Mouse (Mus musculus): ENCODE measurements around the gene Mlph.

Gene Mlph

DNA sequence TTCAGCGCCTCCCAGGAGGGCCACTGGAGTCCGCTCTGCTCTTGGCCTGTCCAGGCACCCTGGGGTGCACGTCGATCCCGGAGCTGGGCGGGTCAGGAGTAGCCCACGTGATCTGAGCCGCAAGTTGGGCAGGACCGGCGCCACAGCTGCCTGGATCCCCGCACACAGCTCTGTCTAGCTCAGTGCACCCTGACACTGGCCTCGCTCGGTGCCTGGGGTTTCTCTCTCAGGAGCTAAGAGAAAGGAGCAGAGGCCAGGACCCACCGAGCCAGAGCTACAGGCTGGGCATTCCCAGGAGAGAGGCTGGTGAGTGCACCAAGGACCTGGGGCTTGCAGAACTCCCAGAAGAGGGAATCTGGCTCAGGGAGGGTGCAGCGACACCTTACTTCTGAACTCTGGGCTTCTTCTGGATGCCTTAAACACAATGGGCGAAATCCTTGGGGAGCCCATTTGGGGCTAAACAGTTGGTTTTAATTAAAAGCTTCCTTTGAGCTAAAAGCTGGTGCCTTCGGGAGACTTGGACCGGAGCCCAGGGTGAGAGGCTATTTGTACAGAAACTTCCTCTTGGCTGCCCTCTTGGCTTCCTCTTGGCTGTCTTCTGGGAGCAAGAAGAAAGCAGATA lies at the start of gene Mlph:
Gene Mlph, plus strand, starts transcription at position 138 of the 622 bp plus-strand sequence.
- DNase-seq (ENCODE audit: low read depth, low spot score), result peak; percentile 39

DNA sequence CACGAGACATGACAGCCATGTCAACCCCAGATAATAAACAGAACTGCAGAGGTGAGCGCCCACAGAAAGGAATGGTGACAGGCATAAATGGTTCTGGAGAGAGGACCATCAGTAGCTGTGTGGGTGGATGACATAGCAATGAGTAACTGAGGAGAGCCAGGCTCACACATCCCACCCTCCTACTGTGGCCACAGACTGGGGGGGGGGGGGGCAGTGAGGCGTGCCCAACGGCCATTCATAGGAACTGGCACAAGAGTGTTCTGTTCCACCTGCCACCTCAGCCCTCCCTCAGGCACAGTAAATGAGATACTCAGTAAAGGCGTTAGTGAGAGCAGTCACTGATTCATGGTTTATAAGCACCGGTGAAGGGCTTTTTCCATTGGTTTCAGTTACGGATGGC lies 48.2 kb upstream of the Mlph start:
- no peak for DNase-seq (ENCODE audit: low read depth, low spot score)

DNA sequence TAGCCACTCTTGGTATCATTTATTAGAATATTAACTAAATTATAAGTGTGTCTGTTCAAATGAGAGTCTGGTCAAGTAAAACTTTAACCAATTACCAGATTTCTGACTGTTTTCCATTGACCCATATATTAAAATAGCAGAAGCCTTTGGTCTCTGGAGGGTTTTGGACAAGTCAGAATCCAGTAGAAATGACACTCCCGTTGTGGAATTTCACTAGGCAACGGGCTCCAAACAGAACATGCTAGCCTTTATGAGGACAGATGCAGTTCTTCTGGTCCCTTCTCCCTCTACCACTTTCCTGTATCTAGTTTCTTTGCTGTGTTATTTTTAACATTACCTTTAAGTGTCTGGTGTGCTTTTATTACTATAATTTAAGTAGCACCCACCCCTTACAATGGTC lies 44.3 kb upstream of the Mlph start:
- no peak for DNase-seq (ENCODE audit: low read depth, low spot score)

DNA sequence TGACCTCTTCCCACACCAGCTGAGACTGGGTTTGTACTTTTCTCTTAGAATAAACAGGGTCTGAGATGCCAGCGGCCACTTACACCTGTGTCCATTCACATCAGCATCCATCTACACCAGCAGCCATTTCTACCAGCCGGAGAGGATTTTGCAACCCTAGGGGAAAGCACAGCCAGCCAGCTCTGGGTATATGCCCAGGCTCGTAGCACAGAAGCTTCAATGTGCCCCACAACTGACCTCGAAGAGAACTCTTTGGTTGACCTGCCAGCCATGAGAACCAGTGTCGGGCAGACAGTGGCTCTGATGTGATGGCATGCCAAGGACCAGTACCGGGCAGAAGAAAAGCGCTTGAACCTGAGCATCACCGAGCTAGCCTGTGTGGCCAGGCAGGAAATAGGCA lies 39.5 kb upstream of the Mlph start:
- no peak for DNase-seq (ENCODE audit: low read depth, low spot score)

DNA sequence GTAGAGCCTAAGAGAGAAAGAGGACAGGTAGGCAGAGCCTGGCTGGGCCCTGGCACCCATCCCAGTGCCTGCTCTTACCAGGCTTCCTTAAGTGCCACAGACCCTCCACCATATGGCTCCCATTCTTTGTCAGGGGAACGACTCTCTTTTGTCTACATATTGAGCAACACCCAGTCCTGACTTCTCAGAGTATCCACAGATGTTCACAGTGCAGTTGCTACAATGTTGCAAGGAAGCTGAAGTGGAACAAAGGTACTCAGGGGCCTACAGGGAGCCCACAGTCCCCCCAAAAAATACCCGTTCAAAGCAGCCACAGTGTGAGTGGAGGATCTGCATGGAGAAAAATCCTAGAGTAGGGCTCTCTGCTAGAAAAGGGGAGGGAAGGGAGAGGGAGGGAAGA lies 38.9 kb upstream of the Mlph start:
- no peak for DNase-seq (ENCODE audit: low read depth, low spot score)

DNA sequence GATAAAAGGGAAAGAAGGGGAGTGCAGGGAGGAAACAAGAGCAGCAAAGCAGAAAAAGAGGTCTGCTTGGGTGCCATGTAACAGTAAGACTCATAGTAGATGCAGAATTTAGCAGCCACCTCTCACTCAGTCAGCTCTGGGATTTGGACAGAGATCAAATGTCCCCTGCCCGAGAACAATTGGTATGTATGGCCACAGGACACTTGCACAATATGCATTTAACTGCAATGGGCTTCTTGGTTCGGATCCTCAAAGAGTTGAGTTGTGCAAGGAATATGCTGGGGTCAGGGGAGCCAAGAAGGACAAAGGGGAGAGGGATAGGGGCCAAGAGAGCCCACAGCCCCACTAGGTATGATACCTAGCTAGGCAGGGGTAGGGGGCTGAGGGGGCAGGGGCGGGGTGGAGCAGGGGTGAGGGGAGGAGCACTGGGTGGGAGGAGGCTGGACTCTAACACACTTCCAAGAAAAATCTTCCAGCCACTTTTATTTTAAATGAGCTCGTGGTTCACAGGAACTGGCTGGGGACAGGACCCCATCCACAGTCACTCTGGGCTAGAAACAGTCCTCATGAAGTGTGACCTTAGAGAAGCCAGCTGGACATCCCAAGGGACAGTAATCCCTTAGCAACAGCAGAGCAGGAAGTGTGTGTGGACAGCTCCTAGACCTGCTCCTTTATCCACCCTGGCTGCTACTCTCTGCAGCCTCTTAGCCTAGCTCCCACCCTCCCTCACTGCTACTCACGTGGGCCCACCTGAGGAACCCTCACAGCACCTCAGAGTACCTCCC lies 38.2 kb upstream of the Mlph start:
- no peak for DNase-seq (ENCODE audit: low read depth, low spot score)

DNA sequence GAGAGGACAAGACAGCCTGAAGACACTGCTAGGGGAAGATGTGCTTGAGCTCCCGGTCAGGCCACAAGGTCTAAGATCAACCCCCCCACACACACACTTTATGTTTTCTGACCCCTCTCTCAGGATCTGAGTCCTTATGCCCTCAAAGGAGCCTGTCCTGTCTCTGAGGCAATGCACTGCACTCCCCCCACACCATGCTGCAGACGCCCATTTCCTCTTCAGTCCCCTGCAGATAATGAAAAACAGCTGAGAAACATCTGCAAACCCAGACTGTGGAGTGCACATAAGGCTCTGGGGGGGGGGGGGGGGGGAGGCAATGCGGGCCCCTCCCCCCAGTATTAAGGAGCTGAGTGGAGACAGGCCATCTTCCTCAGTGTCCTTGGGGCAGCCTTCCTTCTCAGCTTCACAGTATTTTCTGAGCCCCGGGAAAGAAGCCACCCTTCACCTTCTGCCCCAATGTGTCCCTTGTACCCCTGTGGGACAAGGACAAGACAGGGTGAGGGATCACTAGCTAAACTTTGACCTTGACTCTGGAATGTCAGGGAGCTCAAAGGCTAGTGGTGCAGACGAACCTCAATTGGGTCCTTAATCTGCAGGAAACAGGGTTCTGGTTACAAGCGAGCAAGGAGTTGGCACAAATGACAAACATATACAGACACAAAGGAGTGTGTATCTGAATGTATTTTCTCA lies 29.0 kb upstream of the Mlph start:
- DNase-seq (ENCODE audit: low read depth, low spot score), result no peak

DNA sequence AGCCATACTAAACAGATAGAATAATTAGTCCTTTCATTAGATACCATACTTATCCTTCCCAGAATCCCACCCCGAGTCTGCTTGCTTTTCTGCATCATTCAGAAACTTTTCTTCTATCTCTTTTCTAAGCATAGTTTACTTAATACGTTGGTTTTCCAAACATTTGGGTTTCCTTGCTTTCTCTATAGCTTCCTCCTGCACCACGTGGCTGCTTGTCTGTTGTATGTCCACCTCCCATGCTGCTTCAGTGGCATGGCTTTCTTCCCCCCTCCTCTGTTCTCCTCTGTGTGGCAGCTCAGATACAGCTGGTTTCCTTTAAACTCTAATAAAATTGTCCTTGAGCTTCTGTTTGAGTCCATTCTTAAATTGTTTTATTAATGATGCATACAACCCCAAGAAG lies 20.4 kb upstream of the Mlph start:
- no peak for DNase-seq (ENCODE audit: low read depth, low spot score)

DNA sequence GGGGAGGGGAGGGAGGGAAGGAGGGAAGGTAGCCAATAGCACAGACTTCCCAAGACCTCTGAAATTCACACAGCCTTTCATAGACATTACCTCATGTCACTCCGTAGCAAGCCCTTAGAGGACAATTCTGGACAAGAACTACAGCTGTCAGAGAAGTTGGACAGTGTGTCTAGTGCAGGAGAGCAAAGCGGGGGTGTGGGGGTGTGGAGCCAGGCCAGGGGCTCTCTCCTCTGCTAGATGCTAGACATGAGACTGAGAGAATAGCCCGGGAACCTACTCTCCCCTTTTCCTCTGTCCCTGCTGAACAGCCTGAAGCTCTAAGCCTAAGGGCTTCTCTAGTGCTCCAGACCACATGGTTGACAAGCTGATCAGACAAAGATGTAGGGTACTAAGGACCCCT lies 19.9 kb upstream of the Mlph start:
- no peak for DNase-seq (ENCODE audit: low read depth, low spot score)

DNA sequence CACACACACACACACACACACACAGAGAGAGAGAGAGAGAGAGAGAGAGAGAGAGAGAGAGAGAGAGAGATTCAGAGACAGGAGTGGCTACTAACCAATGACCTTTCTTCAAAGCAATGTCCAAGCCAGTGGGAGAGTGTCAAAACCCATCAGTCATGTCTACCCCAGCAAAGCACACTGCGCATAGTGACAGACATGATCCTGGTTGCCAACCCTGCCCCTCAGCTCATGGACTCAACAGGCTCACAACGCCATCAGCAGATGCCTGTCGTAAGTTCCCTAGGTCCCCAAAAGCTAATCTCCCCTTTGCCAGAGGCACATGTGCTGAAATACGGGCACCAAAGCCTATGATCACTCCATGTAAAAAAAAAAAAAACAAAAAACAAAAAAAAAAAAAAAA lies 18.6 kb upstream of the Mlph start:
- no peak for DNase-seq (ENCODE audit: low read depth, low spot score)

DNA sequence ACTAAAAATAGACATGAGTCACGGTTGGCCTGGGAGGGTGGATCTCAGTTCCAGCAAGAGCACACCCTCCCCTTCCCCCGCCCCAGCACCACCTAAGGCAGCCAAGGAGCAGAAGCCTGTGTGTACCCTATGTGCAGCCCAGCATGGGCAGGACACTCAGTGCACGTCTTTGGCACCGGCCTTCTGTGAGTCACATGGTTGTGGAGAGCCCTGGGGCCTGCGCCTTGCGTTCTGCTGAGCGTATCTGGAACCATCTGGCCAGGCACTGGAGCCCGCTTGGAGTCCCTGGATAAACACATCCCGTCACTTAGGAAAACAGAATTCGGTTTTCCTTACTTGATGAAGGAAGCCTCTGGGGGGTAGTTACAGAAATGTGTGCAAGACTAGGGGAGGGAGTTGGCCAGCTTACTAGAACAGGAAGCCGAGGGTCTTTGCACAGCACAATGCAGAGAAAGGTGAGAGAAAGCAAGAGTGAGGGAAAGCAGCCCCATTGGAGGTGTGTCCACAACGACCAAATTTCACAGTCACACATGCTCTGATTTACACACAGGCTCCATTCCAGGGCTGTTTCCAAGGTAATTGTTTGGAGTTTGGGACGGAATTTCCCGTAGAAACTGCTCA lies 18.0 kb upstream of the Mlph start:
- DNase-seq (ENCODE audit: low read depth, low spot score), result peak; percentile 23

DNA sequence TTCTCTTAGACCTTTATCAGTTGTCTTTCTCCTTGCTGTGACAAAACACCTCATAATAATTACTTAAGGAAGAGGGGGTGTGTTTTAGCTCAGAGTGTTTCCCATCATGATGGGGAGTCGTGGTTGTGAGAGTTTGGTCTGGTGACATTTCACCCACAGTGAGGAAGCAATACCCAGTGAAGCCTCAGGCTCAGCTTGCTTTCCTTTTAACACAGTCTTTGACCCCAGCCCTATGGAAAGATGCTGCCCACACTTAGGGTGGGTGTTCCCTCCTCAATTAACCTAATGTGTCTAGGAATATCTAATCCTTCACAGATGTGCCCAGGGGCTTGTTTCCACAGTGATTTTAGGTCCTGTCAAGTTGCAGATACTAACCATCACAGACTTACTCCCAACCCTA lies 16.9 kb upstream of the Mlph start:
- DNase-seq (ENCODE audit: low read depth, low spot score), result no peak

DNA sequence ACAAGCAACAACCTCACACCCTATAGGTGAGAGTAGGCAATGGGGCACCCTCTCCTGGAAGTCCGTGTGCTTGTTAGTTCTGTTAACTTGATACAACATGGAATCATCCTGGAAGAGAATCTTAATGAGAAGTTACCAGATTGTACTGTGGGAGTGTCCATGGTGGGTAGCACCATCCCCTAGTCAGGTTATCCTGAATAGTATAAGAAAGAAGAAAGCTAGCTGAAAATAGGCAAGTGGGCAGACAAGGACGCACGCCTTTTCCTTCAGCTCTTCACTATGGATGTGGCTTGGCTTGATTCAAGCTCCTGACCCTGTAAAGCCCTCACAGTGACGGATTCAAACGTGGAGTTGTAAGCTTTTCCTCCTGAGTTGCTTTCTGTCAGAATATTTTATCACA lies 15.1 kb upstream of the Mlph start:
- no peak for DNase-seq (ENCODE audit: low read depth, low spot score)

DNA sequence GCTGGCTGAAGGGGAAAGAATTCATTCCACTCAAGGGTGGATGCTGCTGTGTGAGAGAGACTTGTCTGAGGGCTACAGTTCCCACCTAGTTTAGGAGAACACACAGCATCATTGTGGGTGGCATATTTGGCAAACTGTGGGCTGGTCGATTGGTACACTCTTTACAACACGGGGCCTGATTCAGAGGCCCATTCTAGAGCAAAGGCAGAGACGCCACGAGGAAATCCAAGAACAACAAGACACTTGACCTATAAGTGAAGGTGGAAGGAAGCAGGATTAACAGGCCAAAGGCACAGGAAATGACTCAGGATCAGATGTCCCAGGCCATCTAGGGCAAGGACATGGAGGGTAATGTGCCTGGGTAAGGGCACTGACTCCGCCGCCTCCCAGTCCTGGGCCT lies 14.5 kb upstream of the Mlph start:
- DNase-seq (ENCODE audit: low read depth, low spot score), result no peak

DNA sequence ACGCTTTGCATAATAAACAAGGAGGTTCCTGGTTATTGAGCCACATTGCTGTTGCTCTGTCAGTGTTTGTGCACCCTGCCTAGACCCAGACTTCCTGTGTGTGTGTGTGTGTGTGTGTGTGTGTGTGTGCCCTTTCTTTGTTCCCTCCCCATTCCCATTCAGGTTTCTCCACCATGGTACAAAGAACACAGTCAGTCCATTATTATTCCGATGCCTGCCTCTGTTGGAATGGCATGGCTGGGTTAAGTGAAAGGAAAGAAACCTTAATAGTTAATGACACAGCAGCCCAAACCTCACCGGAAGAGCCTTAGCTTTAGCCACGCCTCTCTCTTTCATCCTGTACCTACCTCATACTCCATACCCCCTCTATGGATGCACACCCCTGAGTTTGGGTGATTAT lies 13.6 kb upstream of the Mlph start:
- peak; percentile 80 for DNase-seq (ENCODE audit: low read depth, low spot score)

DNA sequence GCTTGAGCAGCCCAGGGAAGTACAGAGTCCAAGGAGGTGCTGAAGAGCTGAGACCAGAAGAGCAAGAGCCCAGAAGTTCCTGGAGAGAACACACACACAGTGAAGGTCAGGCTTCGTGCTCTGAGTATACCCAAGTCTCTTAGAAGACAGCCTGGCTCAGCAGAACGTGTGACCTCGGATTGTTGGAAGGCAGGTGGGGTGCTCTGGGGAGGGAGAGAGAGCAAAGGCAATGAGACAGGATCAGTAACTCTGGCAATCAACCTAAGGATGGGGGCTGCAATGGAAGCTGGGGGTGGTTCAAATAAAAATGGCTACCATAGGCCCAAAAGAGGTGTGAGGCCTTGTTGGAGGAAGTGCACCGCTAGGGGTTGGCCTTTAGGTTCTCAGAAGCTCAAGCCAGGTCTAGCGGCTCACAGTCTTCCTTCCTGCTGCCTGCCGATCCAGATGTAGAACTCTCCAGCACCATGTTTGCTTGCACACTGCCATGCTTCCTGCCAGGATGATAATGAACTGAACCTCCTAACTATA lies 13.1 kb upstream of the Mlph start:
- DNase-seq (ENCODE audit: low read depth, low spot score), result peak; percentile 53

DNA sequence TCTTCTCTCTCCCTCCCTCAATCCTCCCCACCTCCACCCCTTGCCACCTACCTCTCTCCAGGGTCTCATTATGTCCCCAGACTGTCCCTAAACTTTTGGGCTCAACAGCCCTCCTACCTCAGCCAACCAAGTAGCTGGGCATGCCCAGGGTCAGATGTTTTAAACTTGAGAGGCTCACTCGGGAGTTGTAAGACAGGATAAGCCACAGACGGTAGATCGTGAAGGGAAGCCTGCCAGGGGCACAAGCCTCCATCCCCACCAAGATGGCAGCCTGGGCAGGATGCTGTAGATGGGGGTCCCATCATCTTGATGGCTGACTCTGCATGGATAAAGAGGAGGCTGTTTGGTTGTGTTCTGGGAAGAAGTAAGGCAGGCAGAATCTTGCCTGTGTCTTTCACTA lies 12.1 kb upstream of the Mlph start:
- DNase-seq (ENCODE audit: low read depth, low spot score), result no peak

DNA sequence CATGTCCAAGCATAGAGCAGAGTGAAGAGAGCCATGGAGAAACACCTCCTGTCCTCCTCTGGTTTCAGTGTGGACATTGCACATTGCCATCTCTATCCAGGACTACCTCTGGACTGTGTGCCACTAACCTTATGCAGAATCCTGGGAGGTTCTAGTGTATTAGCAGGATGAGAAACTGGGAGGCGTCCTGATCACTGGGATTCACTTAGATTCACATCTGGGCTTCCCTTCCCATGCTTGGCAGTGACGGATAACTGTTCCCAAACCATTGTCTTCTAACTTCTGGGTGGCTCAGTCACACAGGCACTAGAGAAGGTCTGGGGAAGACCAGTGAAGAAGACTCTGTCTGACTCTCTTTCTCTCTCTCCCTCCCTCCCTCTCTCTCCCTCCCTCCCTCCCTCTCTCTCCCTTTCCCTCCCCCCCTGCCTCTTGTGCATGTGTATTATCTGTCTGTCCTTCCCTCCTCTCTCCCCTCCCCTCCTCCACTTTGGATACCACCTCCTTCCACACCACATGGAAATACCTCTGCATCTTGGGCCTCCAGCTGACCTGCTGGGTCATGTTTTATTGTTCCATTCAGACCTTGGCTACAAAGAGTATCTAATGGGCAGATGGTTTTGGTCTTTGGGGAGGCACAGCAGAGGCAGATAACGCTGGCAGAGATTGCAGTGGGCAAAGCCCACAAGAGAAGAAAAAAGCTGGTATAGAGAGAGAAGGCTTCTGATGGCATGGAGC lies 11.5 kb upstream of the Mlph start:
- no peak for DNase-seq (ENCODE audit: low read depth, low spot score)

DNA sequence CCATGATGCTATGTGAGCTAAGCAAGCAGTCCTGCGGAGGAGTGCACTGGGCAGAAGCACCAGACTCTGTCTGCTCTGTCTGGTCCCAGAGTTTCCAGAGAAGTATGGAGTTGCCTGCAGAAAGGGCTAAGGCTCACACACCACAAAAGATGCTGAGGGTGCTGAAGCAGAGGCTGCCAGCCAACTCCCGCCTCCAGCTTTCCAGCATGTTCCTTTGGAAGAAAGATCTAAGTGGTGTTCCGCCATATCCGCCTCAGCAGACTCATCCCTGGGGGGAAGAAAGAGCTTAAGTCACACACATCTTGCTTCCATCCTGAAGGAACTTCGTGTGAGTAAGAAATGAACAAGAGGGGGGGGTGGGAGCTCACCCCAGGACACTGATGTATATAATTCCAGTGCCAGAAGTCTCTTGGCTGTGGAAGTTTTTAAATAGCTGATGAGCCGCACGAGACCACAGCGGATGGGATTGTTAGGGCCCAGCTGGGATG lies 10.9 kb upstream of the Mlph start:
- no peak for DNase-seq (ENCODE audit: low read depth, low spot score)

DNA sequence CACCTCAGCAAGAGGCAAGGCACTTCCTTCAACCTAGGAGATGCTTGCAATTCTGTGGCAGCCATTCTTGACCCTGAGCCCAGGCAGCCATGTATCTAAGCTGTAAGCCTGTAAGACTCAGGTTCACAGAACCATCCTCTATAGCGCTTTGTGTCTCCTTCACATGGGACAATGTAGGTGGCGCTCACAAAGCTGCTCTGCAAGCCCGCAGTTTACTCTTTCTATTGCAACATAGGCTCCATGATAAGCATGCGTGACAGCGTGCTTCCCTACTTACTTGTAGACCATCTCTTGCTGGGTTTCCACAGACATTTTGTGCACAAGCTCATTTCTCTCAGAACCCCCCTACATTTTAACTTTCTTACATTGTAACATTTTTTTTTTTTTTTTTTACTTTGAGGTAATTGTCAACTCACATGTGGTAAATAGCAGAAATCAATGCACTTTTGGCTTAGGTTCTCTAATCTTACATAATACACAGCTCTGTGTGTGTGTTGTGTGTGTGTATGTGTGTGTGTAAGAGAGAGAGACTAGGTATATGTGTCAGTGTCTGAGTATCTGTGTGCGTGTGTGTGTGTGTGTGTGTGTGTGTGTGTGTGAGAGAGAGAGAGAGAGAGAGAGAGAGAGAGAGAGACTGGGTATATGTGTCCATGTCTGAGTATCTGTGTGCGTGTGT lies 10.0 kb upstream of the Mlph start:
- no peak for DNase-seq (ENCODE audit: low read depth, low spot score)

DNA sequence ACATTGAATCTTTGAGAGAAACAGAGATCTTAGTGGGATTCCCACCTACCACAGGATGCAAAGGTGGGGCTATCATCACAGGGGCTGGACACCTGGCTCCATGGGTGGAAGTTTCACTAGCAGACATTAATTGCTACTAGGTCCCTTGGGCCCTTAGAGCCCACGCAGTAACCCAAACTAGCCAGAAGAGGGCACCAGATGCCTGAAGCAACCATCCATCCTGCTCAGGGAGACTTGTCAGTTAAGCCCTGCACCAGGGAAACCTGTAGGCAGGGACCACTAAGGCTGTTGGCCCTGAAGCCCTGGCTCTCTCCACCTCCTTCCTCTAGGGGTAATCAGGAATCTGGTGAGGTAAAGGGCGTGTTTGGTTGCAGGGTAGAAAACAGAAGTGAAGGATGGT lies 8.5 kb upstream of the Mlph start:
- peak; percentile 71 for DNase-seq (ENCODE audit: low read depth, low spot score)

Measured in ZHBTc4 (cell line).